Mouse (Mus musculus): Measurements from ENCODE around the gene Ccdc71l. TPM values are rescaled to one million over a fixed set of nuclear protein-coding genes. Genes with fewer than 3 reads are reported as not detected.

The Ccdc71l gene
- polyA plus RNA-seq, 1 experiment, result 3.0 TPM

DNA sequence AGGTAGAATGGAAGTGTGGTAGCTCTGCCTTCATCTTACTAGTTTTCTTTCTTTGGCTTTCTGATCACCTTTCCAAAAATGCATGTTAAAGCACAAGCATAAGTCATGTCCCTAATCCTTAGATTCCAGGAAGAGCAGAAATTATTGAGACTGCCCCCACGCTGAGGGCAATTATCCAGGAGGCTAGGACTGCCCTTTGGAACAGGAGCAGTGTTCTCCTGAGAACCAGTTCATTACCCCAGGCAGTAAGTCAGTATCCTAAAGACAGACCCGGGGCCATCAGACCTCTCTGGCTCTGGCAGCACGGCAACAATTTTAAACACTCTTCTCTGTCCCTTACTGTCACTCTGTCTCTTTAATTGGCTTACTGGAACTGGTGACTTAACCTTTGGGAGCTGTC, 30.0 kb upstream of the Ccdc71l start:
- Histone ChIP-seq H3K4me2 (ENCODE audit: low read depth) (no peak overlapping the region), H3K36me3 (ENCODE audit: control insufficient read depth, insufficient read depth) (no peaks in the 10 kb centered on the region), H3K79me2 (ENCODE audit: control insufficient read depth, insufficient read depth) (no peaks in the 10 kb centered on the region), H3ac (ENCODE audit: control insufficient read depth, insufficient read length) (no peak overlapping the region), H3K27me3 (ENCODE audit: control insufficient read depth, insufficient read depth, insufficient read length) (no peaks in the 10 kb centered on the region), H3K4me3 (no peak overlapping the region)
- TF ChIP-seq MAX (IDR thresholded peaks at IDR 0.05; ENCODE audit: low read depth), result no peak
- TF ChIP-seq E2F4 (IDR thresholded peaks at IDR 0.05; ENCODE audit: insufficient read depth), result no peak
- no peak for TF ChIP-seq MYOG (IDR thresholded peaks at IDR 0.05; ENCODE audit: control insufficient read depth in 1 of 3, insufficient read depth in 1 of 3, insufficient read length in 2 of 3, low read depth in 2 of 3)
- no peak for TF ChIP-seq USF1 (IDR thresholded peaks at IDR 0.05; ENCODE audit: low read depth)
- TF ChIP-seq CEBPB (IDR thresholded peaks at IDR 0.05; ENCODE audit: insufficient read depth, poor library complexity, severe bottlenecking), result no peak
- no peak for TF ChIP-seq MYOD1 (IDR thresholded peaks at IDR 0.05; ENCODE audit: control insufficient read depth in 1 of 3, insufficient read length in 2 of 3, low read depth in 2 of 3)
- TF ChIP-seq POLR2AphosphoS2 (IDR thresholded peaks at IDR 0.05; ENCODE audit: insufficient read length, low read depth), result no peak
- TF ChIP-seq TCF3 (IDR thresholded peaks at IDR 0.05; ENCODE audit: insufficient read length, low read depth), result no peak
- no peak for TF ChIP-seq TCF12 (IDR thresholded peaks at IDR 0.05; ENCODE audit: insufficient read depth, poor library complexity, severe bottlenecking)
- no peak for TF ChIP-seq POLR2A (IDR thresholded peaks at IDR 0.05; ENCODE audit: insufficient read length, low read depth)

DNA sequence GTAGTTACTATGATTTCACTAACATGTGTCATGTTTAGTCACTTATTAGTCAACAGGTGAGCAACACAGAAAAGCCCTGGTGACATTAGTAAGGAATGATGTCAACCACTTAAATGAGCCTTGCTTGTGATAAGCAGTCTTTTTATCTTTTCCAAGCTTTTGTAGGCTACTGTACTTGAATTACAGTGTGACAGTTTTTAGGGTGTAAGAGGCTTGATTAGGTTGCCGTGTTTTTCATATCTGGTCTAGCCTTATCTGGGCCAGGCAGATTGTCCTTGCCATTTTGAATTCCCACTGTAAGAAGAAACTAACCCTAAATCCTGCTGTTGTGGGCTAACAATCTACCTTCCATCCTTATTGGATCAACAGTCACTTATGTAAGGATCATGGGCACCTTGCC, 26.6 kb upstream of the Ccdc71l start:
- Histone ChIP-seq H3K4me2 (ENCODE audit: low read depth) (no peak overlapping the region), H3K4me3 (no peak overlapping the region), H3K79me2 (ENCODE audit: control insufficient read depth, insufficient read depth) (no peaks in the 10 kb centered on the region), H3ac (ENCODE audit: control insufficient read depth, insufficient read length) (no peak overlapping the region), H3K27me3 (ENCODE audit: control insufficient read depth, insufficient read depth, insufficient read length) (no peaks in the 10 kb centered on the region), H3K36me3 (ENCODE audit: control insufficient read depth, insufficient read depth) (no peaks in the 10 kb centered on the region)
- TF ChIP-seq TCF3 (IDR thresholded peaks at IDR 0.05; ENCODE audit: insufficient read length, low read depth) (no peak), E2F4 (IDR thresholded peaks at IDR 0.05; ENCODE audit: insufficient read depth) (no peak), POLR2A (IDR thresholded peaks at IDR 0.05; ENCODE audit: insufficient read length, low read depth) (no peak), TCF12 (IDR thresholded peaks at IDR 0.05; ENCODE audit: insufficient read depth, poor library complexity, severe bottlenecking) (no peak), MYOD1 (IDR thresholded peaks at IDR 0.05; ENCODE audit: control insufficient read depth in 1 of 3, insufficient read length in 2 of 3, low read depth in 2 of 3) (no peak), POLR2AphosphoS2 (IDR thresholded peaks at IDR 0.05; ENCODE audit: insufficient read length, low read depth) (no peak), USF1 (IDR thresholded peaks at IDR 0.05; ENCODE audit: low read depth) (no peak), CEBPB (IDR thresholded peaks at IDR 0.05; ENCODE audit: insufficient read depth, poor library complexity, severe bottlenecking) (no peak), SRF (IDR thresholded peaks at IDR 0.05; ENCODE audit: control insufficient read depth, insufficient read length, low read depth) (no peak), MAX (IDR thresholded peaks at IDR 0.05; ENCODE audit: low read depth) (no peak), MYOG (IDR thresholded peaks at IDR 0.05; ENCODE audit: control insufficient read depth in 1 of 3, insufficient read depth in 1 of 3, insufficient read length in 2 of 3, low read depth in 2 of 3) (no peak), REST (IDR thresholded peaks at IDR 0.05; ENCODE audit: insufficient read depth, insufficient read length) (no peak)

DNA sequence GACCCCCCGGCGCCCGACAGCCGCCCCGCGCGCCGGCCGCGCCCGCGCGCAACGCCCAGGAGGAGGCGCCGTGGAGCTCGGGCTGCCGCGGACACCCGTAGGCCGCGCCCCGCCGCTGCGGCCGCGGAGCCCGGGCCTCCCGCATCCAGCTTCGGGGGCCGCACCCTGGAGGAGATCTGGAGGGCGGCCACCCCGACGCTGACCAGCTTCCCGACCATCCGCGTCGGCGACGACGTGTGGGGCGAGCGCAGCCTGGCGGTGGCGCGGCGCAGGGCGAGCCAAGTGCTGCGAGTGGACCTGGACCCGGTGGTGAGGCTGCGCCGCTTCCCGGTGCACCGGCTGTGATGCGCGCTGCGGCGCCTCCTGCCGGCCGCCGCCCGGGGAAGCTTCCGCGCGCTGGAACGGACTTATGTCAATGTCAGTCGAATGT, 807 bp downstream of the Ccdc71l start:
- Histone ChIP-seq H3K36me3 (ENCODE audit: control insufficient read depth, insufficient read depth) (no peaks in the 10 kb centered on the region), H3K79me2 (ENCODE audit: control insufficient read depth, insufficient read depth) (peaks cover 14% of the 10 kb centered on the region), H3K27me3 (ENCODE audit: control insufficient read depth, insufficient read depth, insufficient read length) (no peaks in the 10 kb centered on the region), H3K4me3 (peak overlapping the region; percentile 66), H3ac (ENCODE audit: control insufficient read depth, insufficient read length) (peak overlapping the region; percentile 52), H3K4me2 (ENCODE audit: low read depth) (peak overlapping the region; percentile 98)
- TF ChIP-seq E2F4 (IDR thresholded peaks at IDR 0.05; ENCODE audit: insufficient read depth) (no peak), USF1 (IDR thresholded peaks at IDR 0.05; ENCODE audit: low read depth) (no peak), TCF12 (IDR thresholded peaks at IDR 0.05; ENCODE audit: insufficient read depth, poor library complexity, severe bottlenecking) (no peak), CEBPB (IDR thresholded peaks at IDR 0.05; ENCODE audit: insufficient read depth, poor library complexity, severe bottlenecking) (no peak), POLR2AphosphoS2 (IDR thresholded peaks at IDR 0.05; ENCODE audit: insufficient read length, low read depth) (peak; percentile 71), MYOG (IDR thresholded peaks at IDR 0.05; ENCODE audit: control insufficient read depth in 1 of 3, insufficient read depth in 1 of 3, insufficient read length in 2 of 3, low read depth in 2 of 3) (peak in 1 of 3 experiments; percentile 68), SRF (IDR thresholded peaks at IDR 0.05; ENCODE audit: control insufficient read depth, insufficient read length, low read depth) (no peak), TCF3 (IDR thresholded peaks at IDR 0.05; ENCODE audit: insufficient read length, low read depth) (no peak), MAX (IDR thresholded peaks at IDR 0.05; ENCODE audit: low read depth) (no peak), MYOD1 (IDR thresholded peaks at IDR 0.05; ENCODE audit: control insufficient read depth in 1 of 3, insufficient read length in 2 of 3, low read depth in 2 of 3) (peak in 1 of 3 experiments; percentile 62), POLR2A (IDR thresholded peaks at IDR 0.05; ENCODE audit: insufficient read length, low read depth) (peak; percentile 67), REST (IDR thresholded peaks at IDR 0.05; ENCODE audit: insufficient read depth, insufficient read length) (no peak)

DNA sequence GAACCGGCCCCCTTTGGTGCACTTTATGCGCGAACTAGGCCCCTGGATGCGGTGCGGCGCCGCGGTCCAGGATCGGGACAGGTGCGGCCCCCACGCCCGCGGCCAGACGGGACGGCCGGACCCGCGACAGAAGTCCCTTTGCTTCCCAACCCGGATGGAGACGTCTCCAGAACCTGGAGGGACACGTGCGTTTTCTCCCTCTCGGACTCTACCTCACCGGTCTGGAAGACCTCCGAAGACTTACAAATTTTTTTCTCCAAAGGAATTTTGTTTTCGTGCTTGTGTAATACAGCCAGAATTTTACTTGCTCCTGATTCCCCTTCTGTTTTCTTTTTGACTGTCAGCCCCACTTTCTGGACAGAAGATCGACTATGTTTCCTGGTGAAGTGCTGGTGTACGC, 1.2 kb downstream of the Ccdc71l start:
- TF ChIP-seq MAX (IDR thresholded peaks at IDR 0.05; ENCODE audit: low read depth) (no peak), MYOD1 (IDR thresholded peaks at IDR 0.05; ENCODE audit: control insufficient read depth in 1 of 3, insufficient read length in 2 of 3, low read depth in 2 of 3) (no peak), POLR2A (IDR thresholded peaks at IDR 0.05; ENCODE audit: insufficient read length, low read depth) (no peak), USF1 (IDR thresholded peaks at IDR 0.05; ENCODE audit: low read depth) (no peak), POLR2AphosphoS2 (IDR thresholded peaks at IDR 0.05; ENCODE audit: insufficient read length, low read depth) (no peak), REST (IDR thresholded peaks at IDR 0.05; ENCODE audit: insufficient read depth, insufficient read length) (no peak), TCF3 (IDR thresholded peaks at IDR 0.05; ENCODE audit: insufficient read length, low read depth) (no peak), E2F4 (IDR thresholded peaks at IDR 0.05; ENCODE audit: insufficient read depth) (no peak), TCF12 (IDR thresholded peaks at IDR 0.05; ENCODE audit: insufficient read depth, poor library complexity, severe bottlenecking) (no peak), SRF (IDR thresholded peaks at IDR 0.05; ENCODE audit: control insufficient read depth, insufficient read length, low read depth) (no peak), CEBPB (IDR thresholded peaks at IDR 0.05; ENCODE audit: insufficient read depth, poor library complexity, severe bottlenecking) (no peak), MYOG (IDR thresholded peaks at IDR 0.05; ENCODE audit: control insufficient read depth in 1 of 3, insufficient read depth in 1 of 3, insufficient read length in 2 of 3, low read depth in 2 of 3) (no peak)

More for the DNA sequence above, 1.2 kb downstream of the Ccdc71l start:
- H3K4me3 ChIP-seq, result peak overlapping the region; percentile 66
- H3K79me2 ChIP-seq (ENCODE audit: control insufficient read depth, insufficient read depth), result peaks cover 14% of the 10 kb centered on the region
- H3K36me3 ChIP-seq (ENCODE audit: control insufficient read depth, insufficient read depth), result no peaks in the 10 kb centered on the region
- H3K27me3 ChIP-seq (ENCODE audit: control insufficient read depth, insufficient read depth, insufficient read length), result no peaks in the 10 kb centered on the region
- peak overlapping the region; percentile 52 for H3ac ChIP-seq (ENCODE audit: control insufficient read depth, insufficient read length)
- H3K4me2 ChIP-seq (ENCODE audit: low read depth), result peak overlapping the region; percentile 98

All from myocyte (in vitro differentiated cells).